Mouse (Mus musculus) midbrain, embryonic 12.5 days (tissue): ENCODE results near the gene Aasdh. TPM values are rescaled to one million over a fixed set of nuclear protein-coding genes. Genes with fewer than 3 reads are reported as not detected.

Experiments
- ATAC-seq: fragments of 200-750 bp; cut with Nextera tagmentation; 2 replicates; pipeline ENCODE4 v1.8.0; 2017; ENCODE audit warnings: low read depth, moderate TSS enrichment, moderate library complexity; ENCODE audit not compliant: low FRiP score
- H3K27ac ChIP-seq: fragments of 300-500 bp; sonication (generic); replicated peaks from 2 replicates; pipeline ENCODE4 v1.5.1; 2016; ENCODE audit warnings: mild to moderate bottlenecking
- H3K27me3 ChIP-seq: fragments of 300-500 bp; sonication (generic); 2 replicates; pipeline ENCODE4 v1.6.1; 2016; ENCODE audit warnings: mild to moderate bottlenecking
- H3K36me3 ChIP-seq: fragments of 300-500 bp; sonication (generic); 2 replicates; pipeline ENCODE4 v1.6.1; 2016
- H3K4me1 ChIP-seq: fragments of 300-500 bp; sonication (generic); 2 replicates; pipeline ENCODE4 v1.6.1; 2016
- H3K4me2 ChIP-seq: fragments of 300-500 bp; sonication (generic); replicated peaks from 2 replicates; pipeline ENCODE4 v1.6.1; 2016; ENCODE audit warnings: mild to moderate bottlenecking, moderate library complexity
- H3K4me3 ChIP-seq: fragments of 300-500 bp; sonication (generic); 2 replicates; pipeline ENCODE4 v1.5.1; 2016; ENCODE audit warnings: mild to moderate bottlenecking
- H3K9ac ChIP-seq: fragments of 300-500 bp; sonication (generic); replicated peaks from 2 replicates; pipeline ENCODE4 v1.6.1; 2016; ENCODE audit warnings: mild to moderate bottlenecking, moderate library complexity
- H3K9me3 ChIP-seq: fragments of 300-500 bp; sonication (generic); 2 replicates; pipeline ENCODE4 v1.6.1; 2016; ENCODE audit warnings: mild to moderate bottlenecking
- WGBS: fragments of 180-500 bp; shearing (Covaris S2); methylation state at CpG from one replicate; pipeline ENCODE4 v1.1.7; 2016; 5-methylcytosine and 5-hydroxymethylcytosine counted together
- polyA plus RNA-seq: library from polyadenylated mRNA; unstranded; fragments of >200 nt; fragmentation: Nextera tagmentation; extraction: Ambion mirVana; gene quantifications from 2 replicates; pipeline ENCODE4 v1.2.1, GENCODE M21; 2016

Gene Aasdh
- polyA plus RNA-seq, 1 experiment from 2014 or later, result 19.9 TPM

- Histone ChIP-seq H3K27ac (peak overlapping the region; percentile 58; the same call in 1 of the 2 replicates), H3K9me3 (no peaks in the 10 kb centered on the region), H3K9ac (no peak overlapping the region), H3K4me3 (no peak overlapping the region), H3K4me1 (peaks cover 32% of the 10 kb centered on the region; the same call in 1 of the 2 replicates), H3K36me3 (peaks cover 19% of the 10 kb centered on the region), H3K27me3 (no peaks in the 10 kb centered on the region), H3K4me2 (no peak overlapping the region)
- peak; percentile 41 for ATAC-seq
- 73% methylated on average over 7 of the region's 7 CpGs for WGBS
Measured at GRCm38 (mm10) chr5:76828527-76829240, 76.6 kb downstream of the Aasdh start.

Other genes starting within 250 kb of the Aasdh start
- 74.1 and 79.0 TPM in 2 replicates for gene C530008M17Rik, start 249.0 kb downstream of the Aasdh start, polyA plus RNA-seq
- gene Paics, start 45.8 kb upstream of the Aasdh start, polyA plus RNA-seq, result 288 and 297 TPM in 2 replicates
- gene Ppat, start 46.1 kb upstream of the Aasdh start, polyA plus RNA-seq, result 23.7 and 24.3 TPM in 2 replicates
- 68.0 and 73.4 TPM in 2 replicates for gene Srp72, start 69.2 kb upstream of the Aasdh start, polyA plus RNA-seq
- not detected in 2 replicates for gene Arl9, start 98.5 kb upstream of the Aasdh start, polyA plus RNA-seq
- not detected in 2 replicates for gene Thegl, start 110.5 kb upstream of the Aasdh start, polyA plus RNA-seq
- gene Hopx, start 209.6 kb upstream of the Aasdh start, polyA plus RNA-seq, result 0.27 TPM in 1 of 2 replicates, not detected in the other